Mouse (Mus musculus) thymus, adult 2 months (tissue): Measurements from ENCODE around the gene Car14. TPM values are rescaled to one million over a fixed set of nuclear protein-coding genes. Genes with fewer than 3 reads are reported as not detected.

ENCODE experiments used
- DNase-seq: peaks from one replicate; pipeline ENCODE4 v3.0.0; 2021
- H3K27ac ChIP-seq: fragments of 200-500 bp; 2 replicates; pipeline ENCODE4 v1.5.1; 2012; ENCODE audit warnings: low read length, control low read depth; ENCODE audit not compliant: control insufficient read depth, insufficient read depth
- H3K27me3 ChIP-seq: fragments of 200-500 bp; 2 replicates; pipeline ENCODE4 v1.6.1; 2012; ENCODE audit warnings: mild to moderate bottlenecking, low read length, moderate library complexity, mixed read lengths; ENCODE audit not compliant: control insufficient read depth, insufficient read depth
- H3K36me3 ChIP-seq: fragments of 200-500 bp; 2 replicates; pipeline ENCODE4 v1.6.1; 2012; ENCODE audit warnings: mild to moderate bottlenecking, low read length, moderate library complexity; ENCODE audit not compliant: control insufficient read depth, insufficient read depth
- H3K4me1 ChIP-seq: fragments of 200-500 bp; replicated peaks from 2 replicates; pipeline ENCODE4 v1.6.1; 2012; ENCODE audit warnings: low read length; ENCODE audit not compliant: control insufficient read depth, insufficient read depth
- H3K4me3 ChIP-seq: fragments of 200-500 bp; 2 replicates; pipeline ENCODE4 v1.5.1; 2012; ENCODE audit warnings: mild to moderate bottlenecking, low read length, control low read depth, moderate library complexity; ENCODE audit not compliant: control insufficient read depth, insufficient read depth
- CTCF ChIP-seq: fragments of 200-500 bp; IDR thresholded peaks from 2 replicates; pipeline ENCODE4 v1.5.1; 2012; ENCODE audit warnings: mild to moderate bottlenecking, control low read depth, low read length, moderate library complexity, borderline replicate concordance; ENCODE audit not compliant: control insufficient read depth, poor library complexity, insufficient read depth; ENCODE audit errors: extremely low read depth
- POLR2A ChIP-seq: fragments of 200-500 bp; IDR thresholded peaks from 2 replicates; pipeline ENCODE4 v1.6.1; 2012; ENCODE audit warnings: mild to moderate bottlenecking, low read length, control low read depth, moderate library complexity; ENCODE audit not compliant: control insufficient read depth, poor library complexity, insufficient read depth; ENCODE audit errors: extremely low read depth
- WGBS: fragments of 180-500 bp; shearing (Covaris S2); methylation state at CpG from one replicate; pipeline ENCODE4 v1.1.7; 2018; 5-methylcytosine and 5-hydroxymethylcytosine counted together
- polyA plus RNA-seq: library from polyadenylated mRNA; depleted of rRNA; stranded (reverse); fragments of >200 nt; gene quantifications from 2 replicates; pipeline ENCODE4 v1.2.3, GENCODE M21; 2012

Car14 gene
- polyA plus RNA-seq, 1 experiment = 13.0 TPM

- Histone ChIP-seq H3K36me3 (peaks cover 72% of the 10 kb centered on the region), H3K27me3 (no peaks in the 10 kb centered on the region), H3K4me1 (no peaks in the 10 kb centered on the region), H3K27ac (no peak overlapping the region), H3K4me3 (no peak overlapping the region)
- no peak for DNase-seq
- 95% methylated on average over 8 of the region's 8 CpGs for WGBS
- no peak for TF ChIP-seq POLR2A
- TF ChIP-seq CTCF = no peak
Measured at GRCm38 (mm10) chr3:95944742-95945141, 40.3 kb upstream of the Car14 start.

GRCm38 (mm10) chr3:95943226-95943625 is 38.7 kb upstream of the Car14 start:
- DNase-seq = no peak
- Histone ChIP-seq H3K4me1 (no peaks in the 10 kb centered on the region), H3K27me3 (no peaks in the 10 kb centered on the region), H3K27ac (no peak overlapping the region), H3K36me3 (peaks cover 87% of the 10 kb centered on the region), H3K4me3 (no peak overlapping the region)
- WGBS = 97% methylated on average over 7 of the region's 7 CpGs
- no peak for TF ChIP-seq POLR2A
- no peak for TF ChIP-seq CTCF

GRCm38 (mm10) chr3:95942749-95943148 is 38.3 kb upstream of the Car14 start:
- Histone ChIP-seq H3K27ac (no peak overlapping the region), H3K4me1 (no peaks in the 10 kb centered on the region), H3K4me3 (no peak overlapping the region), H3K36me3 (peaks cover 91% of the 10 kb centered on the region), H3K27me3 (no peaks in the 10 kb centered on the region)
- no peak for DNase-seq
- TF ChIP-seq POLR2A (no peak), CTCF (no peak)
- 87% methylated on average over 6 of the region's 6 CpGs for WGBS

GRCm38 (mm10) chr3:95938835-95939234 is 34.3 kb upstream of the Car14 start:
- WGBS = 94% methylated on average over 15 of the region's 15 CpGs
- TF ChIP-seq CTCF = peak; percentile 69; the same call in 1 of the 2 replicates
- no peak for TF ChIP-seq POLR2A
- DNase-seq = peak; percentile 35
- Histone ChIP-seq H3K4me3 (no peak overlapping the region), H3K27me3 (no peaks in the 10 kb centered on the region), H3K27ac (no peak overlapping the region), H3K36me3 (peaks cover 91% of the 10 kb centered on the region), H3K4me1 (no peaks in the 10 kb centered on the region)

- H3K27ac ChIP-seq = no peak overlapping the region
- TF ChIP-seq POLR2A (no peak), CTCF (no peak)
- DNase-seq = no peak
- peaks cover 88% of the 10 kb centered on the region for H3K36me3 ChIP-seq
- 70% methylated on average over 8 of the region's 8 CpGs for WGBS
- H3K27me3 ChIP-seq = no peaks in the 10 kb centered on the region
- no peaks in the 10 kb centered on the region for H3K4me1 ChIP-seq
- H3K4me3 ChIP-seq = no peak overlapping the region
Measured at GRCm38 (mm10) chr3:95938217-95938616, 33.7 kb upstream of the Car14 start.

- Histone ChIP-seq H3K4me1 (peaks cover 6% of the 10 kb centered on the region), H3K36me3 (peaks cover 50% of the 10 kb centered on the region), H3K4me3 (no peak overlapping the region), H3K27ac (no peak overlapping the region), H3K27me3 (no peaks in the 10 kb centered on the region)
- DNase-seq = no peak
- TF ChIP-seq POLR2A (no peak), CTCF (no peak)
- 96% methylated on average over 1 of the region's 1 CpGs for WGBS
Measured at GRCm38 (mm10) chr3:95934448-95934847, 30.0 kb upstream of the Car14 start.
